In genomic region chr4:118135414-118135813, GRCm38 (mm10) we compare ENCODE assay signal across 8 mouse cellular contexts. TPM values are rescaled to one million over a fixed set of nuclear protein-coding genes. Genes with fewer than 3 reads are reported as not detected.
A peak's percentile ranks its signal among the peaks of the same experiment; 100 is the strongest.
DNase-seq lines count a peak whose midpoint lies in the region; ATAC-seq lines count a peak whose summit lies in the region.

No protein-coding gene starts in this region.

- H3K36me3 ChIP-seq in heart, embryonic 15.5 days: peaks cover 26% of the 10 kb centered on the region
- peaks cover 44% of the 10 kb centered on the region for H3K36me3 ChIP-seq in hindbrain, embryonic 12.5 days
- peaks cover 23% of the 10 kb centered on the region for H3K36me3 ChIP-seq in midbrain, embryonic 11.5 days (ENCODE audit: control insufficient read depth, insufficient read depth, low read length)

- H3K4me3 ChIP-seq in heart, embryonic 15.5 days: peak overlapping the region; percentile 99
- peak overlapping the region; percentile 99 for H3K4me3 ChIP-seq in hindbrain, embryonic 12.5 days
- peak overlapping the region; percentile 81 for H3K4me3 ChIP-seq in midbrain, embryonic 11.5 days (ENCODE audit: low read depth, low read length)

- 76% methylated on average over 1 of the region's 1 CpGs for WGBS in heart, embryonic 15.5 days
- 89% methylated on average over 1 of the region's 1 CpGs for WGBS in hindbrain, embryonic 12.5 days
- WGBS in midbrain, embryonic 11.5 days: 71% methylated on average over 1 of the region's 1 CpGs

- ATAC-seq in heart, embryonic 15.5 days (replicated peaks; ENCODE audit: insufficient number of reproducible peaks, insufficient read depth, low FRiP score, low read depth): no peak
- ATAC-seq in hindbrain, embryonic 12.5 days (ENCODE audit: low FRiP score): peak; percentile 24; the same call in 1 of the 2 replicates
- ATAC-seq in midbrain, embryonic 11.5 days (ENCODE audit: low FRiP score): peak; percentile 6; the same call in 1 of the 2 replicates

- no peaks in the 10 kb centered on the region for H3K9me3 ChIP-seq in heart, embryonic 15.5 days (replicated peaks)
- H3K9me3 ChIP-seq in hindbrain, embryonic 12.5 days (replicated peaks): no peaks in the 10 kb centered on the region
- no peaks in the 10 kb centered on the region for H3K9me3 ChIP-seq in midbrain, embryonic 11.5 days (ENCODE audit: control insufficient read depth, low read length)

- peak overlapping the region; percentile 61 for H3K9ac ChIP-seq in heart, embryonic 15.5 days
- peak overlapping the region; percentile 92 for H3K9ac ChIP-seq in hindbrain, embryonic 12.5 days
- peak overlapping the region; percentile 44 for H3K9ac ChIP-seq in midbrain, embryonic 11.5 days (ENCODE audit: low read length)

- H3K27me3 ChIP-seq in heart, embryonic 15.5 days: no peaks in the 10 kb centered on the region
- H3K27me3 ChIP-seq in hindbrain, embryonic 12.5 days: no peaks in the 10 kb centered on the region
- H3K27me3 ChIP-seq in midbrain, embryonic 11.5 days (ENCODE audit: control insufficient read depth, insufficient read depth, low read length): no peaks in the 10 kb centered on the region

- peaks cover 24% of the 10 kb centered on the region for H3K4me1 ChIP-seq in heart, embryonic 15.5 days (replicated peaks)
- peaks cover 15% of the 10 kb centered on the region for H3K4me1 ChIP-seq in hindbrain, embryonic 12.5 days
- H3K4me1 ChIP-seq in midbrain, embryonic 11.5 days (ENCODE audit: control insufficient read depth, insufficient read depth, low read length): peaks cover 11% of the 10 kb centered on the region

- H3K4me2 ChIP-seq in heart, embryonic 15.5 days: peak overlapping the region; percentile 84
- peak overlapping the region; percentile 82 for H3K4me2 ChIP-seq in hindbrain, embryonic 12.5 days (replicated peaks)
- peak overlapping the region; percentile 75 for H3K4me2 ChIP-seq in midbrain, embryonic 11.5 days

- peak overlapping the region; percentile 83 for H3K27ac ChIP-seq in heart, embryonic 15.5 days
- peak overlapping the region; percentile 88 for H3K27ac ChIP-seq in hindbrain, embryonic 12.5 days
- no peak overlapping the region for H3K27ac ChIP-seq in midbrain, embryonic 11.5 days (ENCODE audit: low read depth, low read length)

- DNase-seq in heart, adult 9 months (ENCODE audit: low spot score in 2 of 2): no peak
- DNase-seq in NIH3T3 (ENCODE audit: low read depth): peak; percentile 44
- DNase-seq in midbrain, embryonic 11.5 days (ENCODE audit: low spot score, missing footprints): no peak
- DNase-seq in adrenal gland, adult 8-10 months: no peak
- no peak for DNase-seq in cerebellum, adult 8-10 months
- no peak for DNase-seq in gastrocnemius, postnatal 10 days

RNA-seq across cellular contexts. Expression of gene St3gal3, which starts 0.7 kb away (rescaled TPM):
- polyA plus RNA-seq in heart, embryonic 15.5 days (2015; fragmentation: Nextera tagmentation; extraction: Ambion mirVana): 7.5 and 8.3 TPM in 2 replicates
- polyA plus RNA-seq in hindbrain, embryonic 12.5 days (2016; fragmentation: Nextera tagmentation; extraction: Ambion mirVana): 10.9 TPM in 2 replicates
- polyA plus RNA-seq in midbrain, embryonic 11.5 days (2014; fragmentation: Nextera tagmentation; extraction: Ambion mirVana): 3.6 and 5.7 TPM in 2 replicates
- total RNA-seq in adrenal gland, adult 8-10 months (2022): 10 to 100 TPM; 30.4 to 40.3 (median 35.3) TPM
- 10 to 100 TPM; 40.9 to 48.9 TPM for total RNA-seq in gastrocnemius, postnatal 10 days (2021)

RNA-seq across cellular contexts. Expression of gene Kdm4a, which starts 44.4 kb away (rescaled TPM):
- 17.8 and 23.4 TPM in 2 replicates for polyA plus RNA-seq in heart, embryonic 15.5 days (2015; fragmentation: Nextera tagmentation; extraction: Ambion mirVana)
- polyA plus RNA-seq in hindbrain, embryonic 12.5 days (2016; fragmentation: Nextera tagmentation; extraction: Ambion mirVana): 60.7 and 67.2 TPM in 2 replicates
- polyA plus RNA-seq in midbrain, embryonic 11.5 days (2014; fragmentation: Nextera tagmentation; extraction: Ambion mirVana): 58.1 and 59.3 TPM in 2 replicates
- total RNA-seq in adrenal gland, adult 8-10 months (2022): 10 to 100 TPM; 39.7 to 56.1 (median 49.7) TPM
- total RNA-seq in gastrocnemius, postnatal 10 days (2021): 10 to 100 TPM; 26.4 to 28.0 TPM
